Mouse (Mus musculus): ENCODE measurements at regions not wholly inside any gene's neighbourhood (a gene's known extent, or its start where the extent isn't known, plus 50 kb on each side); places are given as distances from the start of the nearest gene placed in this dataset.

GRCm38 (mm10) chr4:93477189-93477767, 142.0 kb upstream of the Tusc1 start:
- POLR2A ChIA-PET, result no interaction called here
- CTCF ChIA-PET, result no interaction called here

DNA sequence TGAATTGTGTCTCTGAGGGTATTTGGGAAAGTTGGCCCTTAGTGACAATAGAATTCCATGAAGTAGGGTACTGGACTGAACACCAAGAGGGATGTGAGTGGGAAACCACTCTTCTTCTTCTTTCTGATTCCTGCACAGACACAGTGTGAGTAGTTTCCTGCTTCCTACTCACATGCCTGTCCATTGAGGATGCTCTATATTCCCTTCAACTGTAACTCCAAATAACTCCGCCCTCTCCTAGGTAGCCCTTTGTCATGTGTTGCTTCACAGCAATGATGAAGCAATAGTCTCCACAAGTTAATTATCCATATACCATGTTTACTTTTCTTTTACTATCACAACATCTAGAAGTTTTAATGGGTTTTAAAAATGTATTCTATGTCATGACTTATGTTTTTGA, 132.7 kb upstream of the Tusc1 start:
- POLR2A ChIA-PET, result no interaction called here
- CTCF ChIA-PET, result no interaction called here

GRCm38 (mm10) chr4:93467424-93467823, 132.1 kb upstream of the Tusc1 start:
- POLR2A ChIA-PET, result no interaction called here

DNA sequence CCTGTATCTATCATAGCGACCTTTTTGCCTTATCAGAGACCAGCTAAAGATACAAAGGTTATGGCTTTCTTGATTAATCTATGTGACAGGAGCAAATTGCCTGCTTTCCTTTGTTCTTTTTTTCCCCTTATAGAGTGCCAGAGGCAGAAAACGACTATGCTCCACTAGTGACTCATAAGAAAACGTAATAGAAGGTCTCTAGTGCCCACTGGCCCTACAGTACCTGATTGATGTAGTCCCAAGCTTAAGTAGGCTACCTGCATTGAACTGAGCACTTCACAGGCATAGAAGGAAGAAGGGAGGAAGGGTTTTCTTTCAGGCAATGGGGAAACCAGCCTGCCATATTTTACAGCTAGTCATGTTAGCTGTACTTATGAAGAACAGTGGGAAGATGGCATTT, 116.0 kb upstream of the Tusc1 start:
- ChIA-PET CTCF (no interaction called here), POLR2A (no interaction called here)

More at GRCm38 (mm10) chr4:93467424-93467823, 132.1 kb upstream of the Tusc1 start:
- CTCF ChIA-PET, result no interaction called here

DNA sequence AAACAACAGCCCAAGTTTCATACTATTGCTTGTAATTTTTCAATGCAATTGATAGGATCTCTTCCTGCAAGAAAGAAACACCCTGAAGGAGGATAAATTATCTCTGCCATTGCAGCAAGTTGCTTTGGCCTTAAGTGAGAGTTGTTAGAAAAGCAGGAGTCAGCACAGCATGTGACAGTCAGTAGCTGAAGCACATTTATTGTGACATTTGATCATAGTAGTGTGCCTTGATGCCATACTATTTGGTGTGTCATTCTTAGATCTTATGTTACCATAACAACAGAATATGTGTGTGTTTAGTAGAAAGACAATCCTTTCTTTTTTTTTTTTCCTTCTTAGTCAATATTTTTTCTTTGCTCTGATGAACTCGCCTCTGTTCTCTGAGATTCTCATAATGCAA, 115.5 kb upstream of the Tusc1 start:
- POLR2A ChIA-PET, result no interaction called here
- CTCF ChIA-PET, result no interaction called here

DNA sequence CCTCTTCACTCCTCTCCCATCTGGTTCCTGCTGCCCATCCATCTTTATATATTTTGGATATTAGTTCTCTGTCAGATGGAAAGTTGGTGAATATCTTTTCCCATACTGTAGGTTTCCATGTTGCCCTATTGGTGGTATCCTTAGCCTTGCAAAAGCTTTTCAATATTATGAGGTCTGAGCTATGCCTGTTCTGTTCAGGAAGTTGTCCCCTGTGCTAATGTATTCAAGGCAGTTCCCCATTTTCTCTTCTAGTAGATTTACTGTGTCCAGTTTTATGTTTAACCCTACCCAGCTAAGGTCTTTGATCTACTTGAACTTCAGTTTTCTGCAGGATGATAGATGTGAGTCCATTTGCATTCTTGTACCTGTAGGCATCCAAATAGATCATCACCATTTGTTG, 109.4 kb upstream of the Tusc1 start:
- CTCF ChIA-PET, result no interaction called here
- POLR2A ChIA-PET, result no interaction called here

DNA sequence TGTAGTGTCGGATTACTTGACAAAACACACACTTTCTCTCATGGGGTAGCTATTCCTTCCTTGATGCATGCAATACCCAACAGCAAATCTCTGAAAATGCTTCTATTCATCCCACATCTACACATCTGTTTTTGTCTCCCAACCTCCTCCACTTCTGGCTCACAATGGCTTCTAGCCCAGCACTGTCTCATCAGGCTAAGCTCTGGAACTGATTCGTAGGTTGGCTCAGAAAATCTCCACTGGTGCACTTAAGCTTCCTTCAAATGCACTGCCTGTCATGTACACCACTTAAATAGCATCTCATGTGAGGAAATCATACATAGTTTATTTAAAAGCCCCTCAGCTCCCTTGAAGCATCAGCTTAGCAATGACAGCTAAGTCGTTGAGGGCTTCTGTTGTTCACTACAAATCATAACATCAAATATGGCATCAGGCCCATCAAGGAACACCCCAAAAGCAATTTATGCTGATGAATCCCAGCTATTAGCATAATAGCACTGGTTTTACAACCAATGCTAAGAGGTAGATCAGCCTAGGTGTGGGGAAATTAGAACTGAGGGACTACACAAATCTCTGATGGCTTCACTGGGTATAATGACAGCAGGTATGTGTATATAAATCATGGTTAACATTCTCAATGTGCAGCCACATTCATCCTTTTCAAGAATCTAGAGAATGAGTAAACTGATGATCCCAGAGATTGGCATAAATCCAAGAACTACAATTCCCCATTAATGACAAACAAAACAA, 103.5 kb upstream of the Tusc1 start:
- CTCF ChIA-PET, result no interaction called here
- POLR2A ChIA-PET, result no interaction called here

DNA sequence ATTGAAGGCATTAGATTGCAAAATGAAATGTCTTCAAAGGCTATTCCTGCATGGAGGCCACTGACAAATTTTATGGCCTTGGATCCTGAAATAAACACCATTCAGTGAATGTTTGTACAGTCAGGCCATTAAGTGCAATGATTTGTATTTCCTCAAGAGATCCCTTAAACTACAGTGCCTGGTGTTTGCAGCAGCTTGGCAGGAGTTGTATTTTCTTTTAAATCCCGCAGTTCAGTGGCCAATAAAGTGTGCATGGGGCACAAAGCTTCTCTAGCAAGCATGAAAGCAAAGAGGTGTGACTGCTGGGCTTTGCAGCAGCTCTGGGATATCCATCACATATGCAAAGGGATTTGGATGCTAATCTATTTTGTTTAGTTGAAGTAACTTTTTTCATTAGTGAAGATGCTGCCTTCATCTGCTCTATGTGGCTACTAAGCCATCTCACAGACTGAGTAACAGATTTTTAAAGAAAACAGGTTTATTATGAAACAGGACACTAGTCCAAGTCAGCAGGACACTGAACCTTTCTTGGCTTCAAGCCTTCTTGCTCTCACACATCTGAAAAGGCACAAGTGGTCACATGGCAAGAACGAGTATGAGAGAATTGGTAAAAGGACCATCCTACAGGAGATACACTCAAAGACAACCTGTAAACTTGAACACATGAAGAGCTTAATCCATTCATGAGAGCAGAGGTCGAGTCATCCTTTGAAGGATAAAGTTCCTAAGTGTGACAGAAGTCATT, 102.2 kb upstream of the Tusc1 start:
- CTCF ChIA-PET, result no interaction called here
- POLR2A ChIA-PET, result interaction anchor here in 1 of 4 experiments (0.5 kb wide), 1 partner anchor 901 kb away, joined by 3 read pairs; no protein-coding TSS in a partner anchor

DNA sequence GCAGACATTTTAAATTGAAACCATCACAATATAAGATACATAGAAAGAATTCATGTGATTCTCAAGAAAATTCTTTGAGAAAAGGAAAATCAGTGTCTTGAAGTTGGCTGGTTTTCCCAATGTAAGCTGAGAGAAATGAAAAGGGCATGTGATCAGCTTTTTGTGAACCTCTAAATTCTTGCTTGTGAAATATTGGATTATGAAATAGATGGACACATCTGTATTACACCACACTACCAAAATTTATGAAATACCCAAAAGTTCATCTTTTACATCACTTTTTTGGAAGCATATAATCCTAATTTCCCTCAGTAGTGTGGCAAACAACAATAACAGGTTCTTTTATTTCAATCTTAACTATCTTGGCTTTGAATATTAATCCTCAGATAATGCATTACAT, 77.4 kb upstream of the Tusc1 start:
- ChIA-PET POLR2A (interaction anchor here in 1 of 4 experiments (0.6 kb wide), 1 partner anchor 399 kb away, joined by 5 read pairs; no protein-coding TSS in a partner anchor), CTCF (no interaction called here)

DNA sequence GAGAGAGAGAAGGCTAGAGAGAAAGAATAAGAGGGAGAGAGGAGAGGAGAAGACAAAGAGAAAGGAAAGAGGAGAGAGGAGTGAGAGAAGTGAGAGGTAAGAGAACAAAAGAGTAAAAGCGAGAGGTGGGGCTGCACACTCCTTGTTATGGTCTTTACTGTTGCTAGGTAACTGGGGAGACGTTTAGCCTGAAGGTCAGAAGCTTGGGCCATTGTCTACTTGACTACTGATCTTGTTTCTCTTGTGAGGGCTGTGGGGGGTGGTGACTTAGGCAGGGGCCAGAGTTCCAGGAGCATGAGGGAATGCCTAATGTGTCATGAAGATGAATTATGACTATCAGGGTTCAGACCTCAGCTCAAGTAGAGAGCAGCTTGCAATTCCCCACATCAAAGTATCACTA, 71.6 kb upstream of the Tusc1 start:
- POLR2A ChIA-PET, result no interaction called here

GRCm38 (mm10) chr4:93400579-93400978, 65.3 kb upstream of the Tusc1 start:
- POLR2A ChIA-PET, result no interaction called here
- CTCF ChIA-PET, result no interaction called here

More for the DNA sequence above, 71.6 kb upstream of the Tusc1 start:
- CTCF ChIA-PET, result no interaction called here

Measured in embryonic stem cell, embryonic (primary cell).